Mouse (Mus musculus): ENCODE measurements at regions not wholly inside any gene's neighbourhood (a gene's known extent, or its start where the extent isn't known, plus 50 kb on each side); places are given as distances from the start of the nearest gene placed in this dataset.

GRCm38 (mm10) chr7:75923951-75924467, 75.9 kb downstream of the Klhl25 start:
- no peak for DNase-seq (ENCODE audit: low spot score in 2 of 2)

GRCm38 (mm10) chr7:75927537-75927936, 79.4 kb downstream of the Klhl25 start:
- DNase-seq (ENCODE audit: low spot score in 2 of 2), result peak; percentile 51 to 82

GRCm38 (mm10) chr7:75943844-75944243, 95.7 kb downstream of the Klhl25 start:
- DNase-seq (ENCODE audit: low spot score in 2 of 2), result no peak

GRCm38 (mm10) chr7:75955671-75956070, 107.6 kb downstream of the Klhl25 start:
- DNase-seq (ENCODE audit: low spot score in 2 of 2), result no peak

GRCm38 (mm10) chr7:75957366-75957765, 109.3 kb downstream of the Klhl25 start:
- no peak for DNase-seq (ENCODE audit: low spot score in 2 of 2)

- DNase-seq (ENCODE audit: low spot score in 2 of 2), result peak; percentile 52 to 62
Observed at GRCm38 (mm10) chr7:75959903-75960620, 112.0 kb downstream of the Klhl25 start.

GRCm38 (mm10) chr7:75968177-75968576, 120.1 kb downstream of the Klhl25 start:
- DNase-seq (ENCODE audit: low spot score in 2 of 2), result peak in 1 of 2 experiments; percentile 25

- no peak for DNase-seq (ENCODE audit: low spot score in 2 of 2)
Observed at GRCm38 (mm10) chr7:75970914-75971313, 122.8 kb downstream of the Klhl25 start.

GRCm38 (mm10) chr7:75971706-75972105, 123.6 kb downstream of the Klhl25 start:
- no peak for DNase-seq (ENCODE audit: low spot score in 2 of 2)

- DNase-seq (ENCODE audit: low spot score in 2 of 2), result no peak
Observed at GRCm38 (mm10) chr7:75981560-75981959, 133.4 kb downstream of the Klhl25 start.

- peak; percentile 85 to 94 for DNase-seq (ENCODE audit: low spot score in 2 of 2)
Observed at GRCm38 (mm10) chr7:75983029-75983808, 135.1 kb downstream of the Klhl25 start.

GRCm38 (mm10) chr7:75983809-75984171, 135.7 kb downstream of the Klhl25 start:
- DNase-seq (ENCODE audit: low spot score in 2 of 2), result no peak

- DNase-seq (ENCODE audit: low spot score in 2 of 2), result peak; percentile 36 to 64
Observed at GRCm38 (mm10) chr7:75998853-75999252, 150.7 kb downstream of the Klhl25 start.

- DNase-seq (ENCODE audit: low spot score in 2 of 2), result no peak
Observed at GRCm38 (mm10) chr7:75999324-75999907, 151.3 kb downstream of the Klhl25 start.

- DNase-seq (ENCODE audit: low spot score in 2 of 2), result peak in 1 of 2 experiments; percentile 56
Observed at GRCm38 (mm10) chr7:76001012-76001411, 152.9 kb downstream of the Klhl25 start.

- DNase-seq (ENCODE audit: low spot score in 2 of 2), result peak in 1 of 2 experiments; percentile 16
Observed at GRCm38 (mm10) chr7:76008226-76008625, 160.1 kb downstream of the Klhl25 start.

GRCm38 (mm10) chr7:76047743-76048142, 181.9 kb upstream of the Agbl1 start:
- no peak for DNase-seq (ENCODE audit: low spot score in 2 of 2)

- no peak for DNase-seq (ENCODE audit: low spot score in 2 of 2)
Observed at GRCm38 (mm10) chr7:76049342-76049741, 180.3 kb upstream of the Agbl1 start.

- DNase-seq (ENCODE audit: low spot score in 2 of 2), result peak; percentile 25 to 77
Observed at GRCm38 (mm10) chr7:76053843-76054242, 175.8 kb upstream of the Agbl1 start.

- no peak for DNase-seq (ENCODE audit: low spot score in 2 of 2)
Observed at GRCm38 (mm10) chr7:76099149-76099548, 130.5 kb upstream of the Agbl1 start.

GRCm38 (mm10) chr7:76121242-76121844, 108.3 kb upstream of the Agbl1 start:
- DNase-seq (ENCODE audit: low spot score in 2 of 2), result no peak

Measured in layer of hippocampus, postnatal 14 days (tissue).